Mouse (Mus musculus) CD4-positive, CD25-positive, alpha-beta regulatory T cell, adult 9 weeks (primary cell): Measurements from ENCODE around the gene Ly6f. TPM values are rescaled to one million over a fixed set of nuclear protein-coding genes. Genes with fewer than 3 reads are reported as not detected.

ENCODE experiments used
- polyA plus RNA-seq: library from polyadenylated mRNA; unstranded; fragments of 100-300 nt; shearing (Covaris generic); gene quantifications from one replicate; pipeline ENCODE4 v1.2.1, GENCODE M21; 2017

Ly6f gene
- polyA plus RNA-seq: not detected

DNA sequence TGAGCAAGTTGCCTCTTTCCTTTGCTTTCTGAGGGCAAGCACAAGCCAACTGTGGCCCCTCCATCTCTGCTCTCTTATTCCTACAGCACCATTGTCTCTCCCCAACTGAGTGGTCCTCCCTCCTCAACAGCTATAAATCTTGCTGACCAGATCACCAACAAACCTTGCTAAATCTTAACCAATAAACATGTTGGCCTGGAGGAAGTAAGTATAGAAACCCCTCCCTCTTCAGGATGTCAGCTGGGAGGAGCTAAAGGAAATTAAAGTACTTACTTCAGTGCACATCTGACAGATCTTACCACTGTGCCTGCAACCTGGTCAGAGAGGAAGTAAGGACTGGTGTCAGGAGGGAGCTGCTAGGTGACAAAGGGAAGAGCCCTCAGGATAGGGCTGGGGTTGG, at the start of gene Ly6f:
Gene Ly6f (plus strand): TSS at position 301 of the 400 bp plus-strand sequence.

Other genes starting within 250 kb of the Ly6f start
- 478 TPM for gene Ly6c1, start 219.6 kb upstream of the Ly6f start, polyA plus RNA-seq
- gene Ly6c2, start 156.5 kb upstream of the Ly6f start, polyA plus RNA-seq: 15.3 TPM
- not detected for gene Ly6g, start 113.2 kb upstream of the Ly6f start, polyA plus RNA-seq
- gene BC025446, start 52.0 kb upstream of the Ly6f start, polyA plus RNA-seq: not detected